Mouse (Mus musculus): ENCODE results near the gene Ryr1.

The Ryr1 gene

DNA sequence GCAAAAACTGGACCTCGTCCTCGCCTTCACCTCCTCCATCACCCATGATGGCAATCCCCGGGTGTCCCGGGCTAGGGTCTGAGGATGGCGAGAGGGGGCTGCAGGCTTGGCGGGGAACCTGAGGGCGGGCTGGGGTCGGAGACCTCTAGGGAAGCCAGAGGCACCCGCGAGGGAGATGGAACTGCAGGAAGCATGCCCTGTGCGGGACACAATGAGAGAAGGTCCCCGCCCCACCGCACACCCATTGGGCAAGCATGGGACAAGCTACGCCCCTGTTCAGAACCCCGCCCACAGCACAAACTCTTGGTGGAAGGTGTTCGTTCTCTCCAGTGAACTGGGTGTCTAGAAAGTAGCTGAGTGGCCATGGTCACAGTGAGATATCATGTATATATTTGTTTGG, at the start of gene Ryr1:
Gene Ryr1, minus strand, starts transcription at position 210 of the 400 bp plus-strand sequence.
- DNase-seq = peak; percentile 57

DNA sequence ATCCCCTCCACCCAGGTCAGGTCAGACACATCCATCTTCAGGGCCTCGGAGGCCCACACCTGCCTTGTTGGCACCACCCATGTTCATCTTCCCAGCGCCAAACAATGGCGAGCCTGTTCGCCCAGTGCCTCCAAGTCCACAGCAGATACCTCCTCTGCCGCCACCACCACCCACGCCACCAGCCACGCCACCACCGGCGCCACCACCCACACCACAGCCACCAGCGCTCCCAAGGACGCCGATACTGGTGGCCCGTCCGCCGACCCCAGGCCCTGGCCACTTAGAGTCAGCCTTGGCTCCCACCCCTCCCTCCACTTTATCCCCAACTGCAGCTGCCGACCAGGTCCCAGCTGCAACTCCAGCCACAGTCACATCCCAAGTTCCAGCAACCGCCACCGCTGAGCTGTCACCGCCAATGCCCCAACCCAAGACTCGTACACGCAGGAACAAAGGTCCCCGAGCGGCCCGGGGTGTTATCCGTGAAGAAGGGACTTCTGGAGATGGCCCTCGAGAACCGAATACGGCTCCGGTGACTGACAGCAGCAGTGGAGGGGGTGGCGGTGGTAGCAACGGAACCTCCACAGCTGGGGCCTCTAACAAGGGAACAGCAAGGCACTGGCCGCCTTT, 47.5 kb upstream of the Ryr1 start:
- no peak for DNase-seq

- no peak for DNase-seq
Observed at GRCm38 (mm10) chr7:29171562-29172097, 46.7 kb upstream of the Ryr1 start.

DNA sequence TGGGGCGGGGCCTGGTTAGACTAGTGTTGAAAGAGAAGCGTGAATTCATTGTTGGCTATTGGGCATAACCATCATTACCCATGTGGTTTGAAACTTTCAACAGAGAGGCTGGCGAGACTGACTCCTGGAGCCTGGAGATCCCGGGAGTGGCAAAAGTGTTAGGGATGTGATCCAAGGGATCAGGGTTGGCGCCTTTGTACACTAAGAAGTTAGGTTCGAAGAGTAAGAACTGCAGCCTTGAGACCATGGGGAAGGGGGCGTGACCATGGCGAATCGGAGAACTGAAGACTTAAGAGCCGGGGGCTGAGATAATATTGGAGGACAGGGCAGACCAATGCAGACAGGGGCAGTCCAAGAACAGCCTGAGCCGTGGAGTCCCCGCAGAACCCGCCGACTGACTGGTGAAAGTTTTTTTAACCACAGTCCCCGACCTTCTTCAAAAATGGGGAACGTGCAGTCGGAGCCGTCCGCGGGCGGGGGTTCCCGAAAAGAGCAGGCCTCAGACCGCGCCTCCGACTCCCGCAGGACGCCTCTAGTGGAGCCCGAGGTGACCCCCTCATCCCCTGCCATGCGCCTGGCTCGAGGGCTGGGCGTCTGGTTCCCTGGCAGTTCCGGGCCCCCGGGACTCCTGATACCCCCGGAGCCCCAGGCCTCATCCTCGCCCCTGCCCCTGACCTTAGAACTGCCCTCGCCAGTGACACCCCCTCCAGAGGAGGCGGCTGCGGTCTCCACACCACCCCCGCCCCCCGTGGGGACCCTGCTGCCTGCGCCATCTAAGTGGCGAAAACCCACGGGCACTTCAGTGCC, 46.0 kb upstream of the Ryr1 start:
- DNase-seq = peak; percentile 35

- DNase-seq = peak; percentile 80
Observed at GRCm38 (mm10) chr7:29170066-29170754, 45.2 kb upstream of the Ryr1 start, which contains the start of the genes Ggn and Spred3. TSS of gene Ggn (plus strand) at chr7:29170210. TSS of gene Spred3 (minus strand) at chr7:29170411.

GRCm38 (mm10) chr7:29169231-29170065, 44.5 kb upstream of the Ryr1 start:
- peak; percentile 70 for DNase-seq

DNA sequence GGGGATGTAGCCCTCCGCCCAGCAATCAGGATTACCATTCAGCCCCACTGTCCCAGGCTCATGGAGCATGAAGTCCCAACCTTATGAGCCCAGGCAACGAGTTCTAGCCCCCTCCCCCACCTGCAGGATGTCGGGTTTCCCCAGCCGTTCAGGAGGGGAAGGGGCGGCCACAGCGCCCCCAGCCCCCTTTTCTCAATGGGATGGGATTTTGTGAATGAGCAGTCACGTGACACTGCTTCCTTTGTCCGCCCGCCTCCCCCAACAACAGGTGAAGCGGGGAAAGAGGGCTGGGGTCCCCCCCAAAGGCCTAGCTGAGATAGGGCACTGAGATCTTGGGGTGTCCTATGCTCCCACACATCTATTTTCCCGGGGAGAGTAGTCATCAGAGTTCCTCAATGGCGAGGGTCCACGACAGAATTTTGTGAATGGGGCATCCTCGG, 43.8 kb upstream of the Ryr1 start:
- DNase-seq = no peak

GRCm38 (mm10) chr7:29168121-29168695, 43.2 kb upstream of the Ryr1 start:
- no peak for DNase-seq

DNA sequence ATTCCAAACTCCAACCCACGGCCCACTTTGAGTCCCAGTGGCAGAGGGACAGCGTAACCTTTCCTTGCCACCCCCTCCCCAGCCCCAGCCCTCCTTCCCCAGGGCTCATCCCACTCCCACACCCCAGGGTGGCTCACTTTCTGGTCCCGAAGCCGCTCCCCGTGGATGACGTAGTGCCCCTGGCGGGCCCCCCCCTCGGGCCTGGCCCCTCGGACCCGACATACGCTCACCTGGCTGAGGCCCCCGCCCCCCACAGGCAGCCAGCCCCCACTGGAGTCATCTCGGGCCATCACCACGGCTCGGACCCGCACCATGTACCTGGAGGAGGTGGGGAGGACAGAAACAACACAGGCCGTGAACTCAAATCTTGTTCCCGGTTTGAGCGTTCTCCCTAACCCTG, 42.7 kb upstream of the Ryr1 start:
- no peak for DNase-seq

- peak; percentile 68 for DNase-seq
Observed at GRCm38 (mm10) chr7:29162750-29163525, 38.0 kb upstream of the Ryr1 start.

GRCm38 (mm10) chr7:29162294-29162693, 37.3 kb upstream of the Ryr1 start:
- DNase-seq = no peak

- no peak for DNase-seq
Observed at GRCm38 (mm10) chr7:29158264-29158663, 33.3 kb upstream of the Ryr1 start.

DNA sequence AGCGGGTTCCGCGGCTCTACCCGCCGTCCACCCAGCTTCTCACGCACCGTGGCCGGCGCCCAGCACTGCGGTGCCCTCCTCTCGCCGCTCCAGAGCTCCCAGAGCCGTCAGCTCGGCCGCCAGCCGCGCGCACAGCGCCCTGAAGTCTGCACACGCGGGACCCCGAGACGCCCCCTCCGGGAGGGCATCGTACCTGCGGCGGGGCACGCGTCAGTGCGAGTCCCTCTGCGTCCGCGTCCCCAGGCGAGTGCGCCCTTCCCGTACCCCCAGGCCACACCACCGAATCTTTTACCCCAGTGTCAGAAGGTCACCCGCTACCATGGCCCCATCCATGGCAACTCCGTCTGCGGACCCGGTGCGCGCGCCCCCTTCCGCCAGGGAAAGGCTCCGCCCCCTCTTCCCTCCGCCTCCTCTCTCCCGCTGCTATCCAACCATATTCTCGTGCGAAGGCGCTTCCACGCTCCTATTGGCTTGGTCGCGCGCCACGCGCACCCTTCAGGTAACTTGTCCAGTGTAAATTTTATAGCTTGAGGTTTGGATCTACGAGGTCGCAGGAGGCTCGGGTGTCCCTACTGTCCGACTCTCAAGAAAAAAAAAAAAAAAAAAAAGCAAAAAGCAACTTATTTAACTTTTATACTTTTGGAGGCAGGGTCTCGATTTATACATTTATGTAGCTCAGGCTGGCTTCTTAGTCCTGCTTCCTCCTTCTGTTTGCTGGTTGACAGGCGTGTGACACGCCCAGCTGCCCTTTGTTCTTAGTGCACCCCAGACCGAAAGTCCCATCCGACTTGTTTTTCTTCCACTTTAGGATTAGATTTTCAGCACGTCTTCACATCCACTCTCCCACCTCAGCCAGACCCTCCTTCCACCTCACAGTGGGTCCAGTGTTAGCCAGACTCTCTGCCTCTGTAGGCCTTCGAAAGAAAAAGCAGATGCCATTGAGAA, 31.1 kb upstream of the Ryr1 start, which contains the start of gene Fam98c:
Gene Fam98c, minus strand, starts transcription at position 397 of the 945 bp plus-strand sequence.
- DNase-seq = peak; percentile 86

DNA sequence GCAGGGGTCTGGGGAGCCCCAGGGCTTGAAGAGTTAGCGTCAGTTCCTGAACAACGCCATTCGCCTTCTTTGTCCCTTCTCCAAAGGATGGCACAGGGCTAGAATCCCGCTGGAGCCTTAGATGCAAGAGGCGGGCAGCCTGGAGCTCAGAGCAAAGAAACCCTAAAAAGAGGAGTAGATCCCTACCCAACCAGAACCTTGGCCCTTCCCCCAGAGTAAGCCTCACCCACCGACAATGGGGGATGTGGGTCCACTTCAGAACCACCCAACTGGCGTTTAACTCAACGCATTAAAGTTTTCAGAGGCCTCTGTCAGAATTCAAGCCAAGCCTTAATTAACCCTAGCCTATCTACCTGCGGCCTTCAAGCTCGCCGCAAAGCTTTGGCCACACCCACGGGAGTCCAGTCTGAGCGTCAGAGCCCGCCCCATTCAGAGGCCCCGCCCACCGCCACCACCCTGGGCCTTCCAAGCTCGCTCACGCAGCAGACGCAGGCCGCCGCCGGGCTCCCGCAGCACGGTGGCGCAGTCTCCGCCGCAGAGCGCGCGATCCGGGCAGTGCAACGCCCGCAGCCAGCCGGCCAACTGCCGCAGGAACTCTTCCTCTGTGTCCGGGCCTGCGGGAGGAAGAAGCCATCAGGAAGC, 30.3 kb upstream of the Ryr1 start:
- peak; percentile 92 for DNase-seq

- DNase-seq = no peak
Observed at GRCm38 (mm10) chr7:29154018-29154720, 29.2 kb upstream of the Ryr1 start.

DNA sequence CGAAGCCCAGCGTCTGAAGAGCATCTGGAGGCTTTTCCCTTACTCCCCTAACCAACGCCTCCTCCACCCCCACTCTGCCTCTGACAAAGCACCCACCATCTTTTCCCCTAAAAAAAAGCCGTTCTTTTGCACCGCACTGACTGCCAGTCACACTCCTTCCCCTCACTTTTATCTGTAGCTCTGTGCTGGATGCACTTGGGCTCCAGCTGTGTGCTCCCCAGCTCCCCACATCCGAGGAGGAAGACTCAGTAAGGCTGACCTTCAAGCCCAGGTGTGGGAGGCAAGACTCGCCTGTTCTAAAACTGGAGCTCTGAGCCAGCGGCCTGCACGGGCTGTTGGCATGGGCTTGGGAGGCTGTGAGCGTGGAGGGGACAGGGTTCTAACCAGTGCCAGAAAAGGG, 26.5 kb upstream of the Ryr1 start:
- DNase-seq = no peak

- no peak for DNase-seq
Observed at GRCm38 (mm10) chr7:29148771-29149170, 23.8 kb upstream of the Ryr1 start.

DNA sequence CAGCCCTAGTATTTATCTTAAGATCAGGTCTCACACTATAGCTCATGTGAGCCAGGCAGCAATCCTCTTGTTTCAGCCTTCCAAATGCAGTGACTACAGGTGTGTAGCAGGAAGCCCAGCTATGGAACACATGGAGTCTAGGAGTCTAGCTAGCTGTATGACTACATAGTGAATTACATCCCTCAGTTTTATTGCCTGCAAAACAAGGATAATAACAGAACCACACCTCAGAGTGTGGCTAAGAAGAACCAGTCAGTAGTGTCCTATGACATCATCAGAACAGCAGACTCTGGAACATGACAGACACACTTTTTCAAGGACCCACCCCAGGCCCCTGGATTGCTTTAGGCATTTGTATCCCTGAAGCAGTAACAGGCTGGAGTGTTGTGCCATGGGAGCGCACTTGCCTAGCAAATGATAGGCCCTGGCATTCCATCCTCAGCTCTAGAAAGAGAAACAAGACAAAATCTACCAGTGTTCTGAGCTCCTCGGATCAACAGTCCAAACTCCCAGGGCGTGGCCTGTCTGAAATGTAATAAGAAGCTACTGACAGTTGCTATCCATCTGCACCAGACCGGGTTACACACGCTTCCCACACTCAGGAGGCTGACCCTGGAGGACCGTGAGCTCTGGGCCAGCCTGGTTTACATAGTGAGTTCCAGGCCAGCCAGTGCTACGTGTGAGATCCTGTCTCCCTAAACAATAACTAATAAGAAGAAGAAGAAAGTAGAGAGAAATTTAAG, 21.8 kb upstream of the Ryr1 start:
- no peak for DNase-seq

Data from lung, postnatal 14 days (tissue).